Mouse (Mus musculus): Measurements from ENCODE around the gene Gsto1.
A peak's percentile ranks its signal among the peaks of the same experiment; 100 is the strongest.

The Gsto1 gene

DNA sequence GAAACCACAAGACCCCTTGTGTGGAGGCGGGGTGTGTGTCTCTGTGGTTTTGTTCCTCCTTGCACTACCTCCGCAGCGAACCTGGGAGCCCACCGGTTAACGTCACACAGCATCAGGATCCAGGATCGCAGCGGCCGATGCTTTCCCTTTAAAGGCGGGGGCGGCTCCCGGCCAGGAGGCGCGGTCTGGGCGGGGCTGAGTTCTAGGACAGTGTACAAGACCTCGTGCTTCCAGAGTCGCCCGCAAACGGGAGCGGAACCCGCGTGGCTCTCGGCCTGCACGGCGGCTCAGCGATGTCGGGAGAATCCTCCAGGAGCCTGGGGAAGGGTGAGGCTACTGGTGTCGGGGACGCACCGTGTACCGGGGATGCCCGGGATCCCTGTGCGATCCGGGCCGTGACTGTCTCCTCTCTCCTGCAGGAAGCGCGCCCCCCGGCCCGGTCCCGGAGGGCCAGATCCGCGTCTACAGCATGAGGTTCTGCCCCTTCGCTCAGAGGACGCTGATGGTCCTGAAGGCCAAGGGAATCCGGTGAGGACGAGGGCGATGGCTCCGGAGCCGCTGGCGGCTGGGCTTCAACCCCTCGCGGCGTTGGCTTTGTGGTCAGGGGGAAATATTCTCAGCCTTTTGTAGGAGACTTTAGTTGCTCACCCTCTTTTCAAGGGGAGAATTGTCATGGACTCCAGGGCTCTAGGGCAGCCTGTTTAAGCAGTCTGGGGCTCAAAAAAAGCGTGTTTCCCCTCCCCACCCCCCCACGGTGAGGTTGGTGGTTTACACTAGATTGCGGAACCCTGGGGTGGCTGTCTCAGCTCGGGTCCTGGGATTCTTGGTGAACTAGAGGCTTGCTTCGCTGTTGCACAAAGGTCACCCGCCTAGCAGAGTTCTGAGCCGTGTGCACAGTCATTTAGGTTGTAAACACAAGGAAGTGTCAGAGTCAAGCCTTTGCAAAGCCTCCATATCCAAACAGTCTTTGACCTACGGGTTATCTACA is at the start of gene Gsto1:
TSS of gene Gsto1 (plus strand) at position 175 of the 988 bp plus-strand sequence.
- no peaks in the 10 kb centered on the region for H3K36me3 ChIP-seq (ENCODE audit: control insufficient read depth, insufficient read depth, low read length, poor library complexity, severe bottlenecking)
- no peaks in the 10 kb centered on the region for H3K27me3 ChIP-seq (ENCODE audit: control insufficient read depth, insufficient read depth, low read length, poor library complexity, severe bottlenecking)
- peak; percentile 62 for DNase-seq (ENCODE audit: low read depth, low spot score)

GRCm38 (mm10) chr19:47812091-47812490 is 42.7 kb upstream of the Gsto1 start:
- H3K27me3 ChIP-seq (ENCODE audit: control insufficient read depth, insufficient read depth, low read length, poor library complexity, severe bottlenecking), result no peaks in the 10 kb centered on the region
- H3K36me3 ChIP-seq (ENCODE audit: control insufficient read depth, insufficient read depth, low read length, poor library complexity, severe bottlenecking), result no peaks in the 10 kb centered on the region
- no peak for DNase-seq (ENCODE audit: low read depth, low spot score)

DNA sequence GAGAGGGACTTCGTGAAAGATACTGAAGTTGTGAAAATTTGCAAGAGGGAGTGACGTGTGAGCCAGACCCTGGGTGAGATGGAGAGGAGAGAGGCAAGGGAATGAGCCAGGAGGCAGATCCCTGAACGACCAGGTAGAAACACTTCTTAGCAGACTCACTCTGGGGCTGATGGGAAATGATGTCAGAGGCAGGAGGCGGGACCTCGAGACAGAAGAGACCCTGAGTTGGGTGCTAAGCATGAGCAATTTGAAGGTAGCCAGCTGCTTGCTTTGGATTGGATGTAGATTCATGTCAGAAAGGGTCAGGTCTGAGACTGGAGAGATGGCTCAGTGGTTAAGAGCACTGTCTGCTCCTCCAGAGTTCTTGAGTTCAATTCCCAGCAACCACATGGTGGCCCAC is 40.0 kb upstream of the Gsto1 start:
- no peaks in the 10 kb centered on the region for H3K27me3 ChIP-seq (ENCODE audit: control insufficient read depth, insufficient read depth, low read length, poor library complexity, severe bottlenecking)
- no peaks in the 10 kb centered on the region for H3K36me3 ChIP-seq (ENCODE audit: control insufficient read depth, insufficient read depth, low read length, poor library complexity, severe bottlenecking)
- DNase-seq (ENCODE audit: low read depth, low spot score), result no peak

- Histone ChIP-seq H3K36me3 (ENCODE audit: control insufficient read depth, insufficient read depth, low read length, poor library complexity, severe bottlenecking) (no peaks in the 10 kb centered on the region), H3K27me3 (ENCODE audit: control insufficient read depth, insufficient read depth, low read length, poor library complexity, severe bottlenecking) (no peaks in the 10 kb centered on the region)
- DNase-seq (ENCODE audit: low read depth, low spot score), result no peak
These were observed 37.1 kb upstream of the Gsto1 start for GRCm38 (mm10) chr19:47817692-47818091.

DNA sequence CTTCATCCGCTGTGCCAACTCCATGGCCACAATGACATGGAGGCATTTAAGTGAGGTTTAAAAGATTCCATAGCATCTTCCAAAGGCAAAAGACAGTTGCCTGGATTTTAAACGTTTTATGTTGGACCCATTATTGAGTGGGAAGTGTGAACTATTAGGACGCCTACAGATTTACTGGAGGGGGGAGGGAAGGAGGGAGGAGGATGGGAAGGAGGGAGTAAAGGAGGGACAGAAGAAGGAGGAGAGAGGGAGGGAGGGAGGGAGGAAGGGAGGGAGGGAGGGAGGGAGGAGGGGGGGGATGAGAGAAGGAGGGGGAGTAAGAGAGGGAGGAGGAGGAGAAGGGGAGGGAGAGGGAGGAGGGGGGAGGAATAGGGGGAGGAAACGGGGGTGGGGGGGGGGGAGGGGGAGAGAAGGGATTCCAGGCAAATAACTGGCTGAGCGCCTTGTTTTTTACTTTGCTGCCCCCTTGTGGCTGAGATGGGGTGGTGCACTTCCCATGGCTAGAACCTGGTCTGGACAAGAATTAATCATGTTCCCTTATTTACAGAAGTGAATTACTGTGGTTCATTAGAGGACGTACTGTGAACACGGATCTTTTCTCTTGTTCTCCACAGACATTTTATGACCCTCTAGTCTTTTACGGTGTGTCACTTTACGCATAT is 33.8 kb upstream of the Gsto1 start:
- H3K36me3 ChIP-seq (ENCODE audit: control insufficient read depth, insufficient read depth, low read length, poor library complexity, severe bottlenecking), result no peaks in the 10 kb centered on the region
- no peaks in the 10 kb centered on the region for H3K27me3 ChIP-seq (ENCODE audit: control insufficient read depth, insufficient read depth, low read length, poor library complexity, severe bottlenecking)
- peak; percentile 80 for DNase-seq (ENCODE audit: low read depth, low spot score)

DNA sequence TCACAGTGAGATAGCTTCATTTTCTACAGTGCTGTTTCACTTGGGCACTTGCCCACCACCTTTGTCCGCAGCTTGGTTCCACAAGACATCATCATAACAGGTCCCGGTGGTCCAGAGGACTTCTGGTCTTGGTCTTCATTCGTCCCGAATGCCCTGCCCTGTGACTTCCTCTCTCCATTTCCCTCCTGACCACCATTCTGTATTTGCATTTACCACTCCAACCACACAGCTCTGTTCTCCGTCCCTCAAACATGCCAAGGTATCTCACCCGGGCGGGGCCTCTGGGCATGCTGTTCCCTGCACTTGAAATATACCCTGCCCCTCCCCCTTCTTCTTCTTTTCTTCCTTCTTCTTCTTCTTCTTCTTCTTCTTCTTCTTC is 33.3 kb upstream of the Gsto1 start:
- peak; percentile 31 for DNase-seq (ENCODE audit: low read depth, low spot score)

DNA sequence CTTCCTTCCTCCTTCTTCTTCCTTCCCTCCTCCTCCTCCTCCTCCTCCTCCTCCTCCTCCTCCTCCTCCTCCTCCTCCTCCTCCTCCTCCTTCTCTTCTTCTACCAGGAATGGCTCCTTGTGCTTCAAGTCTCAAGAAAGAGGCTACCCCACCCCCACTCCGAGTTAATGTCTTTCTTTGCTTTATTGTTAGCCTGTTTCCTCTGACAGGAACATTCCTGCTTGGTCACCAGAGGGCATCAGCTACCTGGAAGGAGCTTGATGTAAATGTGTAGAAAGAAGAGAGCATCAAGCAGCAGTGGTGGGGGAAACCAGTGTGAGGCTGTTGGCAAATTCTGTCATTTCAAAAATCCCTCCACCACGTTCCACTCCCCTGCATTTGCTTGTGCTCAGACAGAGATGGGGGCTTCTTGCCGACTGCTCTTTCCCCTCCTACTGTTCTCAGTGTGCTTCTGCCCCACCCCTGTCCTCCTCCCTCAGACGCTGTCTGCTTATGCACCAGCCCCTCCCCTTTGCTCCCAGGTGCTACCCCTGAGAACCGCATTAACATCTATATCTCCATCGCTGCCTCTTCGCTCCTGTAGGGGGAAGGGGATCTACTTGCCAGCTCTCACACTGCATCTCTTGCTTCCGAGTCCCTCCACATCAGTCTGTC is 32.5 kb upstream of the Gsto1 start:
- H3K36me3 ChIP-seq (ENCODE audit: control insufficient read depth, insufficient read depth, low read length, poor library complexity, severe bottlenecking), result no peaks in the 10 kb centered on the region
- peak; percentile 8 for DNase-seq (ENCODE audit: low read depth, low spot score)

More for the DNA sequence above, 33.3 kb upstream of the Gsto1 start:
- no peaks in the 10 kb centered on the region for H3K36me3 ChIP-seq (ENCODE audit: control insufficient read depth, insufficient read depth, low read length, poor library complexity, severe bottlenecking)
- H3K27me3 ChIP-seq (ENCODE audit: control insufficient read depth, insufficient read depth, low read length, poor library complexity, severe bottlenecking), result no peaks in the 10 kb centered on the region

DNA sequence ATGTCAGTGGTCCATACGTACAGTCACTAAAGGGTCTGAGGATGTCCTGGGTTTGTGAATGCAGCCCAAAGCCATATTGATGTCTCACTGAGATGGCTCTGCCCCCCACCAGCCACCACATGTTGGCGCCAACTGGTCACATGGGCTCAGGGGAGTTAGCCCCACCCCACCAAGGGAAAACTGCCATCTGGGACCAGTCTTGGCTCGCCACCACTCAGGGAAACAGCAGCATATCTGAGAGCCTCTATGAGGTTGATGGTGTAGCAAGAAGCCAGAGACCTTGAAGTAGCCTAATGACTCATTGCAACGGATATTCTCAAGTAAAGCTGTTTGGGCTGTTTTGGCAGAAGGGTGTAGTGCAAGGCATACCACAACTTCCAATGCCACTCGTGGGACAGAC is 30.7 kb upstream of the Gsto1 start:
- Histone ChIP-seq H3K27me3 (ENCODE audit: control insufficient read depth, insufficient read depth, low read length, poor library complexity, severe bottlenecking) (no peaks in the 10 kb centered on the region), H3K36me3 (ENCODE audit: control insufficient read depth, insufficient read depth, low read length, poor library complexity, severe bottlenecking) (no peaks in the 10 kb centered on the region)
- DNase-seq (ENCODE audit: low read depth, low spot score), result no peak

More for the DNA sequence above, 32.5 kb upstream of the Gsto1 start:
- H3K27me3 ChIP-seq (ENCODE audit: control insufficient read depth, insufficient read depth, low read length, poor library complexity, severe bottlenecking), result no peaks in the 10 kb centered on the region

GRCm38 (mm10) chr19:47829913-47830450 is 24.8 kb upstream of the Gsto1 start:
- H3K36me3 ChIP-seq (ENCODE audit: control insufficient read depth, insufficient read depth, low read length, poor library complexity, severe bottlenecking), result no peaks in the 10 kb centered on the region
- no peak for DNase-seq (ENCODE audit: low read depth, low spot score)
- H3K27me3 ChIP-seq (ENCODE audit: control insufficient read depth, insufficient read depth, low read length, poor library complexity, severe bottlenecking), result no peaks in the 10 kb centered on the region

DNA sequence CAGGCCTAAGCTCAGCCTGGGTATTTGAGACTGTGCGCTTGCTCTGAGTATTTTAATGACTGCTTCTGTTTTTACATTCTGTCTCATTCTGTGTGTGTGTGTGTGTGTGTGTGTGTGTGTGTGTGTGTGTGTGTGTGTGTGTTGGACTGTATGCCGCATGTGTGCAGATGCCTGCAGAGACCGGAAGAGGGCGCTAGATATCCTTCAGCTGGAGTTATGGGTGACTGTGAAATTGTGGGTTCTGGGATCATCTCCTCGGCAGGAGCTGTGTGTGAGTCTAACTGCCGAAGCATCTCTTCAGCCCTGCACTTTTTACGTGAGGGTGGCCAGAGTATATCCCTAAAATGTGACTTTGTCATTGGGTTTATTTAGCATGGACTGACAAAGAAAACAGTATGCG is 23.7 kb upstream of the Gsto1 start:
- H3K36me3 ChIP-seq (ENCODE audit: control insufficient read depth, insufficient read depth, low read length, poor library complexity, severe bottlenecking), result no peaks in the 10 kb centered on the region
- no peak for DNase-seq (ENCODE audit: low read depth, low spot score)
- no peaks in the 10 kb centered on the region for H3K27me3 ChIP-seq (ENCODE audit: control insufficient read depth, insufficient read depth, low read length, poor library complexity, severe bottlenecking)

DNA sequence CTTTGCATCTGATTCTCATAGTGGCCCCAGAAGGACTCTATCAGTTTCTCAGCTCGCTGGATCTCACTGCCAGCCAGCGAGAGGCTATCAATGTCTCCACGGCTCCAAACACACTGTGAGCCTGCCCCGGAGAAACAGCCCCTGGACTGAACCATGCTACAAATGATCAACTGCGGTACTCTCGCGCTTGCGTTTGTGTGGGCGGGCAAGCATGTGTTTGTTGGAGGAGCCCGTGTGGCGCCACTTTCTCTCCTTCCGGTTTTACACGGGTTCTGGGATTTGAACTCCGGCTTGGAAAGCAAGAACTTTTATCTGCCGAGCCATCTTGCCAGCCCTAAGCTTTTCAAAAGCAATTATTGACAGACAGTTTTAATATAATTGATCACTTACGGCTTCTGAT is 22.5 kb upstream of the Gsto1 start:
- Histone ChIP-seq H3K36me3 (ENCODE audit: control insufficient read depth, insufficient read depth, low read length, poor library complexity, severe bottlenecking) (no peaks in the 10 kb centered on the region), H3K27me3 (ENCODE audit: control insufficient read depth, insufficient read depth, low read length, poor library complexity, severe bottlenecking) (peaks cover 2% of the 10 kb centered on the region; the same call in 1 of the 2 replicates)
- no peak for DNase-seq (ENCODE audit: low read depth, low spot score)

DNA sequence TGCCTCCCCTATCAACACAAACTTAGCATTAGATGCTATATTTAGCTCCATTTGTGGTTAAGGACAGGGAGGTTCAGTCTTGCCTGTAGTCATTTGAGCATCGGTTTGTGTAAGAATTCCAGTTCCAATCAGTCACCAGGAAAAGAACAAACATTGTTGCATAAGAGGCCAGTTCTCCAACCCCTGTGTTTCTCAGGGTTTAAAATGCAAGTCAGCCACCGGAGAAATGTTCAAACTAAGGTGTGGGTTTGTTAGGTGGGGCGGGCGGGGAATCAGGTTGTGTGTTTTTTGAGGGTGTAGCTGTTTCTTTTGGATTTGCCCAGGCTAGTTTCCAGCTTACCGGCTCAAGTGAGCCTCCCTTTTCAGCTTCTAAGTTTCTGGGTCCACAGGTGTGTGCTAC is 20.2 kb upstream of the Gsto1 start:
- DNase-seq (ENCODE audit: low read depth, low spot score), result no peak
- Histone ChIP-seq H3K36me3 (ENCODE audit: control insufficient read depth, insufficient read depth, low read length, poor library complexity, severe bottlenecking) (no peaks in the 10 kb centered on the region), H3K27me3 (ENCODE audit: control insufficient read depth, insufficient read depth, low read length, poor library complexity, severe bottlenecking) (peaks cover 2% of the 10 kb centered on the region; the same call in 1 of the 2 replicates)

DNA sequence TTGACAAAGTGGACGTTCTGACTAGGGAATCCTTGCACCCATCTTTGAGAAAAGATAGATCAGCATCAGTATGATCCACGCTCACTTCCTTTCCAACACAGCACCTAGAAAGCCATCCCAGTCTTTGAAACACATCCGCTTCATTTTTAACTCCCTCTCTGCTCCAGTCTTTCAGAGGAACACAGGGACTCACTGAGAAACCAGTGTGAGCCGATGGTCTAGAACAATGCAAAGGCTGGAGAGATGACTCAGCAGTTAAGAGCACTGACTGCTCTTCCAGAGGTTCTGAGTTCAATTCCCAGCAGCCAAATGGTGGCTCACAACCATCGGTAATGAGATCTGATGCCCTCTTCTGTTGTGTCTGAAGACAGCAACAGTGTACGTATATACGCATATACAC is 19.0 kb upstream of the Gsto1 start:
- no peak for DNase-seq (ENCODE audit: low read depth, low spot score)
- H3K36me3 ChIP-seq (ENCODE audit: control insufficient read depth, insufficient read depth, low read length, poor library complexity, severe bottlenecking), result no peaks in the 10 kb centered on the region
- peaks cover 2% of the 10 kb centered on the region; the same call in 1 of the 2 replicates for H3K27me3 ChIP-seq (ENCODE audit: control insufficient read depth, insufficient read depth, low read length, poor library complexity, severe bottlenecking)

DNA sequence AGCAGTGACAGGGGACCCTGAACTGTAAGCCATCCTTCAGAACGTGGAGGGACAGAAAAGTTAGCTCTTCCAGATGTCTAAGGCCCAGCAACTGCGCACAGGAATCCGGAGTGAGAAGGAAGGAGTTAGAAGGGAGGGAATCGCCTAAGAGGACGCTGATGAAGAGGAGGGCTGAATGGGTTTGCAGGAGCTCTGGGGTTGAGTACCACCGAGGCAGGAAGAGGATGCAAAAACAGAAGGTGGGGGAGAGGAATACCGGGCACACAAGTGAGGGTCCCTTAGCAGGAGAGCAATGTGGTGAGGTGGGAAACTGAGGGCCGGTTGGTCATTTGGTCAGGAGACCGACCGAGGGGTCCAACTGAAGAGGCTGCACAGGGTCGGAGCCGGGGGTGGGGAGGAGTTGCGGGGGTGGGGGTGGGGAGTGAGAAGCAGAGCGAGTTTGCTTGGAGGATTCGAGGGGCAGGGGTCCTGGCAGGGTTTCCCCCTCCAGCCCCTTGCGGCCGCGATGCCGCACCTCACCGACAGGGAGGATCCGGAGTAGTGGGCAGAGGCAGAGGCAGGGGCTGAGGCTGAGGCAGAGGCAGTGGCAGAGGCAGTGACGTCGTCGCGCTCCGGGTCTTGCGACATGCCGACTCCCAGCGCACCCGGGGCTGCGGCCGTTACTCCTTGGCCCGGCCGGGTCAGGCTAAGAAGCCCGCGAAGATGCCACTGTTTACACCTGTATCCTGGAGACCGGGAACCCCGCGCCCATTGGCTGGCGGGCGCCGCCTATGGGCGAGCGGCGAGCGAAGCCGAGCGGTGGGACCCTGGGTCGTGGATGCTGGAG is 17.9 kb upstream of the Gsto1 start:
- peak; percentile 50 for DNase-seq (ENCODE audit: low read depth, low spot score)
- Histone ChIP-seq H3K36me3 (ENCODE audit: control insufficient read depth, insufficient read depth, low read length, poor library complexity, severe bottlenecking) (no peaks in the 10 kb centered on the region), H3K27me3 (ENCODE audit: control insufficient read depth, insufficient read depth, low read length, poor library complexity, severe bottlenecking) (peaks cover 2% of the 10 kb centered on the region; the same call in 1 of the 2 replicates)

Data from splenic B cell, adult 2 months (primary cell).